Mouse (Mus musculus): ENCODE results near the gene Smim5. TPM values are rescaled to one million over a fixed set of nuclear protein-coding genes. Genes with fewer than 3 reads are reported as not detected.

The Smim5 gene
- total and polyA plus RNA-seq, 3 experiments = 0.42 to 1.4 (median 0.98) TPM

DNA sequence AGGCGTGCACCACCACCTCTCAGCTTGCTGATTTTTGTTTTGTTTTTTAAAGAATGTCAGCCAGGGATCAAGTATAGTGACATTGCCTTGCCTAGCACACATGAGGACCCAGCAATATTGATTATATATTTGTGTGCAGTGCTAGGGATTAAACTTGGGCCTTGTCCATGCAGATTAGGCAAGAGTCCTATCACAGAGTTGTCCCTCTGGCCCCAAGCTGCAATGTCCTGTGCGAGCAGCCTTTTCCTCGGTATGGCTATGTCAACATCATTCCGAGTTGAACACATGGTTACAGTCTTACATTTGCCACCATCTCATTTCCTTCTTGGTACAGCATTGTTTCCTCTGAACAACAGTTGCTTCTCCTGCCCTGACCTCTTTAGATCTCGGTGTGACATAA, 19.3 kb downstream of the Smim5 start:
- H3K27ac ChIP-seq (ENCODE audit: insufficient read depth, low read depth) = no peak overlapping the region
- dilution Hi-C loops (cut with MboI; ENCODE audit: extremely low pct_ligation_motif_present, extremely low pct_unique_long_range_greater_than_20kb, low sequenced_read_pairs) (no loop called here), in situ Hi-C loops (cut with MboI; ENCODE audit: low pct_ligation_motif_present, low pct_unique_long_range_greater_than_20kb, low sequenced_read_pairs) (no loop called here)
- TF ChIP-seq GABPA (IDR thresholded peaks at IDR 0.05; ENCODE audit: insufficient replicate concordance, low read depth, low read length) = no peak
- TF ChIP-seq TCF12 (IDR thresholded peaks at IDR 0.05; ENCODE audit: low read depth, low read length) = no peak
- no peak for TF ChIP-seq RCOR1 (conservative IDR thresholded peaks at IDR 0.05; ENCODE audit: low read depth, low read length)
- TF ChIP-seq E2F4 (IDR thresholded peaks at IDR 0.05; ENCODE audit: insufficient replicate concordance, low read depth, low read length) = no peak
- TF ChIP-seq PAX5 (IDR thresholded peaks at IDR 0.05; ENCODE audit: low read length) = no peak
- TF ChIP-seq MAX (IDR thresholded peaks at IDR 0.05; ENCODE audit: low read length) = no peak
- no peak for TF ChIP-seq CHD1 (IDR thresholded peaks at IDR 0.05; ENCODE audit: low read depth, low read length)
- no peak for TF ChIP-seq MAZ (IDR thresholded peaks at IDR 0.05; ENCODE audit: low read depth, low read length)
- TF ChIP-seq KAT2A (IDR thresholded peaks at IDR 0.05; ENCODE audit: insufficient replicate concordance, low read length) = no peak
- no peak for TF ChIP-seq ZMIZ1 (IDR thresholded peaks at IDR 0.05; ENCODE audit: low read depth, low read length)
- no peak for TF ChIP-seq SIN3A (IDR thresholded peaks at IDR 0.05; ENCODE audit: low read length)
- TF ChIP-seq RAD21 (IDR thresholded peaks at IDR 0.05; ENCODE audit: low read depth, low read length) = no peak
- TF ChIP-seq USF1 (IDR thresholded peaks at IDR 0.05; ENCODE audit: low read depth, low read length) = no peak
- TF ChIP-seq CHD2 (IDR thresholded peaks at IDR 0.05; ENCODE audit: low read length) = no peak
- TF ChIP-seq USF2 (conservative IDR thresholded peaks at IDR 0.05; ENCODE audit: low read depth, low read length) = no peak
- DNase-seq (ENCODE audit: extremely low read depth) = no peak
- H3K4me1 ChIP-seq (ENCODE audit: control insufficient read depth in 1 of 2, insufficient read depth in 2 of 2) = peaks cover 0 to 12% of the 10 kb centered on the region in 2 experiments; a peak in 1 of 4 replicates
- H3K79me2 ChIP-seq (replicated peaks; ENCODE audit: control insufficient read depth, extremely low read depth, insufficient read depth, poor library complexity, severe bottlenecking) = no peaks in the 10 kb centered on the region
- H3K27me3 ChIP-seq (replicated peaks) = no peaks in the 10 kb centered on the region
- no peak overlapping the region for H3K9ac ChIP-seq (ENCODE audit: insufficient read depth, low read depth)
- H3K4me3 ChIP-seq (replicated peaks in 1 of 3; ENCODE audit: low read depth in 2 of 3, low read length in 2 of 3, poor library complexity in 1 of 3) = no peak overlapping the region
- H3K4me2 ChIP-seq (ENCODE audit: insufficient read depth, low read depth, poor library complexity, severe bottlenecking) = no peak overlapping the region
- H3K9me3 ChIP-seq (replicated peaks; ENCODE audit: low read length) = no peaks in the 10 kb centered on the region
- peaks cover 53 to 82% of the 10 kb centered on the region in 2 experiments for H3K36me3 ChIP-seq (replicated peaks in 1 of 2; ENCODE audit: control insufficient read depth in 1 of 2, insufficient read depth in 1 of 2, low read length in 1 of 2)

DNA sequence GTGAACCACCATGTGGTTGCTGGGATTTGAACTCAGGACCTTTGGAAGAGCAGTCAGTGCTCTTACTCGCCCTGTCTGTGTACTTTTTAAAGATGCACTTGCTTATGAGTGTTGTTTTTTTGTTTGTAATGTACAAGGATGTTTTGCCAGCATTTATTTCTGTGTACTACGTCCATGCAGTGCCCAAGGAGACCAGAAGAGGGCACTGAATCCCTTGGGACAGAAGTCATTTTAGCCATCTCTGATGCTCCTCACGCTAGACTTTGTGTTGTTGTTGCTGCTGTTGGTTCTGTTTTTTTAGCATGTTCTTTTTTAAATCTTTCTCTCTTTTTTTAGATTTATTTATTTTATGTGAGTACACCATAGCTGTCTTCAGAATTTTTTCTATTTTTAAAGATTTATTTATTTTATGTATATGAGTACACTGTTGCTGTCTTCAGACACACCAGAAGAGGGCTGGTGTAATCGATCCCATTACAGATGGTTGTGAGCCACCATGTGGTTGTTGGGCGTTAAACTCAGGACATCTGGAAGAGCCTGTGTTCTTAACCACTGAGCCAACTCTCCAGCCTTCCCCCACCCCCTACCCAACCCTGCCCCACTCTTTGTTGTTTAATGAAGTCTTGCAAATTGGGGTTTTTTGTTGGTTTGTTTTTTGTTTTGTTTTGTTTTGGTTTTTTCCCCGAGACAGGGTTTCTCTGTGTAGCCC, 20.5 kb downstream of the Smim5 start:
- dilution Hi-C loops (cut with MboI; ENCODE audit: extremely low pct_ligation_motif_present, extremely low pct_unique_long_range_greater_than_20kb, low sequenced_read_pairs) = no loop called here
- no peak overlapping the region for H3K4me2 ChIP-seq (ENCODE audit: insufficient read depth, low read depth, poor library complexity, severe bottlenecking)
- H3K9me3 ChIP-seq (replicated peaks; ENCODE audit: low read length) = no peaks in the 10 kb centered on the region
- no peak overlapping the region for H3K9ac ChIP-seq (ENCODE audit: insufficient read depth, low read depth)
- H3K27me3 ChIP-seq (replicated peaks) = no peaks in the 10 kb centered on the region
- H3K4me3 ChIP-seq (replicated peaks in 1 of 3; ENCODE audit: low read depth in 2 of 3, low read length in 2 of 3, poor library complexity in 1 of 3) = no peak overlapping the region
- in situ Hi-C loops (cut with MboI; ENCODE audit: low pct_ligation_motif_present, low pct_unique_long_range_greater_than_20kb, low sequenced_read_pairs) = no loop called here
- no peak overlapping the region for H3K27ac ChIP-seq (ENCODE audit: insufficient read depth, low read depth)
- H3K4me1 ChIP-seq (ENCODE audit: control insufficient read depth in 1 of 2, insufficient read depth in 2 of 2) = peaks cover 0 to 21% of the 10 kb centered on the region in 2 experiments; a peak in 2 of 4 replicates
- no peaks in the 10 kb centered on the region for H3K79me2 ChIP-seq (replicated peaks; ENCODE audit: control insufficient read depth, extremely low read depth, insufficient read depth, poor library complexity, severe bottlenecking)
- peak; percentile 82 for DNase-seq (ENCODE audit: extremely low read depth)
- H3K36me3 ChIP-seq (replicated peaks in 1 of 2; ENCODE audit: control insufficient read depth in 1 of 2, insufficient read depth in 1 of 2, low read length in 1 of 2) = peaks cover 56 to 82% of the 10 kb centered on the region in 2 experiments
- 0 out of 2 replicates have a peak, but pooled peaks have one; percentile 15 for TF ChIP-seq TCF12 (IDR thresholded peaks at IDR 0.05; ENCODE audit: low read depth, low read length)
- TF ChIP-seq CHD1 (IDR thresholded peaks at IDR 0.05; ENCODE audit: low read depth, low read length) = no peak
- TF ChIP-seq UBTF (IDR thresholded peaks at IDR 0.05; ENCODE audit: low read depth, low read length) = no peak
- TF ChIP-seq MAX (IDR thresholded peaks at IDR 0.05; ENCODE audit: low read length) = 0 out of 2 replicates have a peak, but pooled peaks have one; percentile 16
- no peak for TF ChIP-seq ELF1 (IDR thresholded peaks at IDR 0.05; ENCODE audit: low read depth, low read length)
- no peak for TF ChIP-seq JUN (IDR thresholded peaks at IDR 0.05; ENCODE audit: insufficient read depth, low read depth, low read length)
- TF ChIP-seq TBP (conservative IDR thresholded peaks at IDR 0.05; ENCODE audit: low read depth, low read length) = no peak
- 0 out of 2 replicates have a peak, but pooled peaks have one; percentile 12 for TF ChIP-seq BHLHE40 (IDR thresholded peaks at IDR 0.05; ENCODE audit: low read depth, low read length)
- TF ChIP-seq ZC3H11A (IDR thresholded peaks at IDR 0.05; ENCODE audit: low read depth, low read length) = peak; percentile 7; the same call in 1 of the 2 replicates
- peak; percentile 77 for TF ChIP-seq SMC3 (IDR thresholded peaks at IDR 0.05; ENCODE audit: low read depth, low read length)
- peak; percentile 83 to 87 for TF ChIP-seq CTCF (conservative IDR thresholded peaks at IDR 0.05 in 1 of 2, IDR thresholded peaks at IDR 0.05 in 1 of 2; ENCODE audit: low read depth in 2 of 2, low read length in 2 of 2)
- no peak for TF ChIP-seq USF2 (conservative IDR thresholded peaks at IDR 0.05; ENCODE audit: low read depth, low read length)
- TF ChIP-seq PAX5 (IDR thresholded peaks at IDR 0.05; ENCODE audit: low read length) = no peak
- TF ChIP-seq NELFE (IDR thresholded peaks at IDR 0.05; ENCODE audit: low read depth, low read length) = peak; percentile 56; the same call in 1 of the 2 replicates
- TF ChIP-seq POLR2A (IDR thresholded peaks at IDR 0.05; ENCODE audit: low read depth, low read length) = no peak
- peak; percentile 76 for TF ChIP-seq RAD21 (IDR thresholded peaks at IDR 0.05; ENCODE audit: low read depth, low read length)
- peak; percentile 51 for TF ChIP-seq JUND (conservative IDR thresholded peaks at IDR 0.05; ENCODE audit: low read depth, low read length)
- no peak for TF ChIP-seq IRF4 (IDR thresholded peaks at IDR 0.05; ENCODE audit: low read depth, low read length)
- TF ChIP-seq MAFK (IDR thresholded peaks at IDR 0.05; ENCODE audit: insufficient replicate concordance, low read length) = no peak
- TF ChIP-seq E2F4 (IDR thresholded peaks at IDR 0.05; ENCODE audit: insufficient replicate concordance, low read depth, low read length) = 0 out of 2 replicates have a peak, but pooled peaks have one; percentile 32
- no peak for TF ChIP-seq POLR2AphosphoS2 (IDR thresholded peaks at IDR 0.05; ENCODE audit: low read depth, low read length)
- TF ChIP-seq ZKSCAN1 (IDR thresholded peaks at IDR 0.05; ENCODE audit: borderline replicate concordance, low read depth, low read length) = no peak
- peak; percentile 27; the same call in 1 of the 2 replicates for TF ChIP-seq ZNF384 (IDR thresholded peaks at IDR 0.05; ENCODE audit: low read depth, low read length)

All from CH12.LX (cell line).